Mouse (Mus musculus) ES-Bruce4 (cell line): ENCODE measurements at regions not wholly inside any gene's neighbourhood (a gene's known extent, or its start where the extent isn't known, plus 50 kb on each side); places are given as distances from the start of the nearest gene placed in this dataset.

Experiments
- H3K27ac ChIP-seq: 2 replicates; pipeline ENCODE4 v1.5.1; 2012; ENCODE audit warnings: low read length, inconsistent platforms; ENCODE audit not compliant: insufficient read depth
- H3K27me3 ChIP-seq: 2 replicates; pipeline ENCODE4 v1.6.1; 2012; ENCODE audit warnings: mild to moderate bottlenecking, low read length, inconsistent platforms; ENCODE audit not compliant: control insufficient read depth, poor library complexity, insufficient read depth, severe bottlenecking
- H3K36me3 ChIP-seq: 2 replicates; pipeline ENCODE4 v1.6.1; 2012; ENCODE audit warnings: inconsistent platforms, mild to moderate bottlenecking, low read length, moderate library complexity; ENCODE audit not compliant: control insufficient read depth, poor library complexity, insufficient read depth, severe bottlenecking
- H3K4me1 ChIP-seq: one replicate; pipeline ENCODE4 v1.8.1; 2011; ENCODE audit warnings: low read length; ENCODE audit not compliant: control insufficient read depth, insufficient read depth
- H3K4me3 ChIP-seq: 2 replicates; pipeline ENCODE4 v1.5.1; 2011; ENCODE audit warnings: low read depth, mild to moderate bottlenecking, low read length
- H3K9ac ChIP-seq: 2 replicates; pipeline ENCODE4 v1.6.1; 2012; ENCODE audit warnings: low read depth, mild to moderate bottlenecking, inconsistent platforms; ENCODE audit not compliant: poor library complexity, severe bottlenecking
- H3K9me3 ChIP-seq: replicated peaks from 2 replicates; pipeline ENCODE4 v1.6.1; 2012; ENCODE audit warnings: mild to moderate bottlenecking, low read length, inconsistent platforms; ENCODE audit not compliant: control insufficient read depth, poor library complexity, insufficient read depth, severe bottlenecking
- CTCF ChIP-seq: IDR thresholded peaks from one replicate; pipeline ENCODE4 v1.8.1; 2011; ENCODE audit warnings: low read depth, low read length
- EP300 ChIP-seq: IDR thresholded peaks from 2 replicates; pipeline ENCODE4 v1.6.1; 2011; ENCODE audit warnings: low read depth, low read length; ENCODE audit not compliant: insufficient read depth
- POLR2A ChIP-seq: IDR thresholded peaks from one replicate; pipeline ENCODE4 v1.8.1; 2011; ENCODE audit warnings: low read length; ENCODE audit not compliant: insufficient read depth

- Histone ChIP-seq H3K4me3 (no peak overlapping the region), H3K4me1 (no peaks in the 10 kb centered on the region), H3K9ac (no peak overlapping the region), H3K27me3 (peaks cover 1% of the 10 kb centered on the region; the same call in 1 of the 2 replicates), H3K9me3 (no peaks in the 10 kb centered on the region; the same call in 1 of the 2 replicates), H3K27ac (no peak overlapping the region), H3K36me3 (no peaks in the 10 kb centered on the region)
- TF ChIP-seq EP300 (no peak), CTCF (no peak), POLR2A (no peak)
These were observed 245.1 kb upstream of the Sall1 start for GRCm38 (mm10) chr8:89289017-89289416.

- Histone ChIP-seq H3K4me3 (no peak overlapping the region), H3K9me3 (no peaks in the 10 kb centered on the region), H3K27me3 (peaks cover 1% of the 10 kb centered on the region; the same call in 1 of the 2 replicates), H3K36me3 (no peaks in the 10 kb centered on the region), H3K4me1 (no peaks in the 10 kb centered on the region), H3K27ac (no peak overlapping the region), H3K9ac (no peak overlapping the region)
- TF ChIP-seq CTCF: no peak
- TF ChIP-seq POLR2A: no peak
- TF ChIP-seq EP300: no peak
These were observed 241.1 kb upstream of the Sall1 start for GRCm38 (mm10) chr8:89284871-89285564.

DNA sequence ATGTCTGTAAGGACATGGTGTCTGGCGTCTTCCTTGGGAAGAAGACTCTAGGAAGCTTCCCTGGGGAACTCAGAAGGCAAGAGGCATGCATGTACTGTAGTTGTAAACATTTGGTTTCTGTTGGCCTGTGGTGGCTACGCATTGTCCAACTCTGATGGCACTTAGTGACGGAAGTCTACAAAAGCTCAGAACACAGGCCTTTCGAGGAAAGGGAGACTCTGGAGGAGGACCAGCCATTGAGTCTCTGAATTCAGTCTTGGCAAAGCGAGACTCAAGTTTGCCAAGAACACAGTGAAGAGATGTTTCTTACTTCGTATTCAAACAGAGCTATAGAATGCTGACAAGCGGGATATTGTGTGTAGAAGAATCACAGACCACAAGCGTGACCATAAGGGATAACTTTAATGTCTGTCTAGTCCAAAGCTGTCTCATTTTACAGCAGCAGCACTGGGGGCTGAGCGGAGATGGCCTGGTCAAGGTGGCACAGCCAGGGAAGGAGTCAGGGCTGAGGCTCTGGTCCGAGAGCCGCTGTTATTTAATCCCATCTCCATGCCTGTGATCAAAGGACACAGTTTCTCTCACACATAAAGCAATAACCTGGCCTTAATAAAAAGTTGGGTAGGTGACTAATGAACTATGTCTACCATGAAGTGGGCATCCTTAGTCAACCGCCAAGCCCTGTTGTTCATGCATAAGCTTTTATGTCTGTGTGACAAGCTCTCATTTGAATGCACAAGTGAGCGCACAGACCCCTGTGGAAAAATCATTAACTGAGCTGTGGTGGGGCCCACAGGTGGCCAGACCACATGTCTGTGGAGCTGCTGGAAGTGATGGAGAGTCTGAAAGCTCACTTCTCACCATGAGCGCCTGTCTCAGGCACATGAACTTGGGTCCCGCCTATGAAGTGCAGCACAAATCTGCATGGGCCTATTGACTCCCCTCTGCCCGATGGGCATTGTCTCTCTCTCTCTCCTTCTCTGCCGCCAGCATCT, 239.4 kb upstream of the Sall1 start:
- no peaks in the 10 kb centered on the region for H3K4me1 ChIP-seq
- H3K27ac ChIP-seq: no peak overlapping the region
- H3K9ac ChIP-seq: no peak overlapping the region
- H3K27me3 ChIP-seq: no peaks in the 10 kb centered on the region
- H3K4me3 ChIP-seq: no peak overlapping the region
- no peaks in the 10 kb centered on the region for H3K36me3 ChIP-seq
- H3K9me3 ChIP-seq: no peaks in the 10 kb centered on the region
- TF ChIP-seq POLR2A (no peak), EP300 (no peak), CTCF (no peak)

DNA sequence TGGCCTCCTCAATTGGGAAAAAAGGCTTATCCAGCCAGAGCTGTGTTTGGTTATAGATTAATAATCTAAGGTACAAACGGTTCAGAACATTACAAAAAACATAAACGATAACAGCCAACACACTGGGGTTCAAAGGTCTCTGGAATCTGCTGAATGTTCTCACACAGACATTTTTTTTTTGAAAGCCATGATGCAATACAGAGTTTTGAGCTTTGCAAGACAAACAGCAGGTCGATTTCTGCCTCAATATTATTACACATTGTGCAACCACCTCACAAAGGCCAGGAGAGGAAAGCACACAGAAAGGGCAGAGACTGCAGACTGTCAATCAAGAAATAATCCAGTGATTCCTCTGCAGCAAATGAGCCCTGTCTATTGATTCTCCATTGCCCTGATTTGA, 235.9 kb upstream of the Sall1 start:
- H3K27me3 ChIP-seq: peaks cover under 1% of the 10 kb centered on the region; the same call in 1 of the 2 replicates
- H3K27ac ChIP-seq: no peak overlapping the region
- H3K4me3 ChIP-seq: no peak overlapping the region
- H3K36me3 ChIP-seq: no peaks in the 10 kb centered on the region
- no peaks in the 10 kb centered on the region for H3K9me3 ChIP-seq
- H3K4me1 ChIP-seq: no peaks in the 10 kb centered on the region
- no peak overlapping the region for H3K9ac ChIP-seq
- TF ChIP-seq POLR2A (no peak), CTCF (no peak), EP300 (no peak)

DNA sequence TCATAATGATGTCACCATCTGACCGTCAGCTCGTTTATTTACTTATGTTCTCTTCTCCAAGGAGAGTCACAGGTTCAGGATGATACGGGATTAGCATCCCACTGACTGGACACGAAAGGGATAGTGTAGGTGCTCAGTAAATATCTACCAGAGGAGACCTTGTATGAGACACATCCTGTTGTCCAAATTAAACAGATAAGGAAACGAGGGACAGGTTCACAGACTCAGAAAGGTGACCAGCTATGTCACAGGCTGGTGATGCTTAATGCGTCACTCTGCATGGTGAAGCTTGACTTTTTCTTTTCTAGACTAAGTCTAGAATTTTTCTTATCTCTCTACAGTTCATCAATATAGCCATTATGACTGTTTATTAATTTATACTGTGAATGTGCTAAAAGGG, 235.2 kb upstream of the Sall1 start:
- TF ChIP-seq POLR2A (no peak), CTCF (no peak), EP300 (no peak)

More for the DNA sequence above, 235.2 kb upstream of the Sall1 start:
- H3K9me3 ChIP-seq: no peaks in the 10 kb centered on the region
- no peak overlapping the region for H3K4me3 ChIP-seq
- no peaks in the 10 kb centered on the region for H3K36me3 ChIP-seq
- no peaks in the 10 kb centered on the region for H3K4me1 ChIP-seq
- no peak overlapping the region for H3K9ac ChIP-seq
- peaks cover 3% of the 10 kb centered on the region for H3K27me3 ChIP-seq
- H3K27ac ChIP-seq: no peak overlapping the region
